Mouse (Mus musculus): Measurements from ENCODE around the gene Tmem189. TPM values are rescaled to one million over a fixed set of nuclear protein-coding genes. Genes with fewer than 3 reads are reported as not detected.

Tmem189 gene
- polyA plus RNA-seq, 1 experiment from 2014 or later: 58.8 TPM

DNA sequence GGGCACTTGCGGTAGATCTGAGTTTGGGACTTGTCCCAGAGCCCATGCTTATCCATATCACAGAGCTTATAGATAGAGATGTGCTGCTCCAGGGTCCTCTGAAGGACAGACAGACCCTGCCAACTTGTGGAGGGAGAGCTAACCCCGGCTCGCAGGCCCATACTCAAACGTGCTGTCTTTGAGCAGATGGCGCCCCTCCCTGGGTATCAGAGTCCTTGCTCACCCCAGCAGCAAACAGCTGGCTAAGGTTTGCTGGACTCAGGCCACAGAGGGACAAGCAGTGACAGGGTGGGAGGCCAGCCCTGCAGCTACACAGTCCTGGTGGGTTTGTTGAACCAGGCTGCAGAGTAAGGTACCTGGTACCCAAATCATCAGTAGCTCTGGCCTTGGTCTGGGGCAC, 86.6 kb downstream of the Tmem189 start:
- ATAC-seq (ENCODE audit: low FRiP score, low TSS enrichment): no peak
- no peak overlapping the region for H3K27ac ChIP-seq (ENCODE audit: low read length)
- H3K27me3 ChIP-seq (ENCODE audit: insufficient read depth, low read length): no peaks in the 10 kb centered on the region
- WGBS: 43% methylated on average over 5 of the region's 5 CpGs
- H3K36me3 ChIP-seq (ENCODE audit: insufficient read depth, low read length): peaks cover 7% of the 10 kb centered on the region; the same call in 1 of the 2 replicates
- no peak overlapping the region for H3K4me2 ChIP-seq (replicated peaks; ENCODE audit: low read depth, low read length)
- 0 out of 2 replicates have a peak overlapping the region, but pooled peaks have one; percentile 22 for H3K9ac ChIP-seq (replicated peaks; ENCODE audit: low read length)
- H3K4me3 ChIP-seq (ENCODE audit: low read length): no peak overlapping the region
- H3K4me1 ChIP-seq (ENCODE audit: insufficient read depth, low read length): peaks cover 17% of the 10 kb centered on the region
- H3K9me3 ChIP-seq (ENCODE audit: low read length): no peaks in the 10 kb centered on the region

DNA sequence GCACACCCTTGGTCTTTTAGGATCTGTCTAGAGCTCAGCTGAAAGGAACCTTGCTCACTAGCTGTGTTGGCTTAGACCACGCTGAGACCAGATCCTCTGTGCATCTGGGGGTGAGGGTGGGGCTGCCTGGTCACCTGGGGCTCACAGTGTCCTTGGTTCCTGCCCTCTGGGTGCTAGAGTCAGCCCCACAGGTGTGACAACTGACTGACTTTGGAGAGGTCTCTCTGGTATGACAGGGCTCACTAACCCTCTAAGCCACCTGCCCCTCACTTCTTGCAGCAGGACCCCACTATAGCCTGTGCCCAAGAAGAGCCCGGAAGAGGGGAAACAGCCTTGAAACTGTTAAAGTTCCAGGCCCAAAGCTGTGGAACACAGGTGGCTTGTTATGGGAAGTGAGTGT, 87.3 kb downstream of the Tmem189 start:
- Histone ChIP-seq H3K9me3 (ENCODE audit: low read length) (no peaks in the 10 kb centered on the region), H3K9ac (replicated peaks; ENCODE audit: low read length) (no peak overlapping the region), H3K27me3 (ENCODE audit: insufficient read depth, low read length) (no peaks in the 10 kb centered on the region), H3K4me3 (ENCODE audit: low read length) (no peak overlapping the region), H3K4me1 (ENCODE audit: insufficient read depth, low read length) (peaks cover 23% of the 10 kb centered on the region), H3K27ac (ENCODE audit: low read length) (no peak overlapping the region), H3K36me3 (ENCODE audit: insufficient read depth, low read length) (peaks cover 6% of the 10 kb centered on the region; the same call in 1 of the 2 replicates), H3K4me2 (replicated peaks; ENCODE audit: low read depth, low read length) (no peak overlapping the region)
- no peak for ATAC-seq (ENCODE audit: low FRiP score, low TSS enrichment)
- 88% methylated on average over 2 of the region's 2 CpGs for WGBS

DNA sequence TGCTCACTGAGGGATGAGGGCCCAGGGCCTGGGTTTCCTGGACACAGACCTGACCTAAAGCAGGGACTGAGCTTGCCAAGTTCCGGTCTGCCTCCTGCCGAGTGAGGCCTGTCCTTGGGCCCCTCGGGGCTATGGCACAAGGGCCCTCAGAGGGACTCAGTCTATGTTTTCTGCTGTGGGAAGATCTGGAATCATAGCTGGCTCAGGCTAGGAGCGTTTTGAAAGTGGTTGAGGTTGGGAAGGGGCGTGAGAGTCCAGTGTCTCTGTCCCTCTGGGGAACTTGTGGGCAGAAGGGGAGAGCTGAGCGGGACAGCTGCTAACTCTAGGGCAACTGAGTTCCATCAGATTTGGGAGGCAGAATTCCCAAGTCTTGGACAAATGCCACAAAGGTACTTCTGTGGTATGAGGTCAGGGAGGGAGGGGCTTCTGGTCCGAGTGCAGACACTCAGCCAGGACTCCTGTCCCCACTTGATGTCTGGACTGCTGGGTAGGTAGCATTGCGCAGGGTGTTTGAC, 89.1 kb downstream of the Tmem189 start:
- peaks cover 40% of the 10 kb centered on the region for H3K4me1 ChIP-seq (ENCODE audit: insufficient read depth, low read length)
- no peak for ATAC-seq (ENCODE audit: low FRiP score, low TSS enrichment)
- H3K9ac ChIP-seq (replicated peaks; ENCODE audit: low read length): no peak overlapping the region
- H3K27me3 ChIP-seq (ENCODE audit: insufficient read depth, low read length): no peaks in the 10 kb centered on the region
- no peak overlapping the region for H3K4me3 ChIP-seq (ENCODE audit: low read length)
- no peak overlapping the region for H3K27ac ChIP-seq (ENCODE audit: low read length)
- H3K4me2 ChIP-seq (replicated peaks; ENCODE audit: low read depth, low read length): no peak overlapping the region
- H3K9me3 ChIP-seq (ENCODE audit: low read length): no peaks in the 10 kb centered on the region
- no peaks in the 10 kb centered on the region for H3K36me3 ChIP-seq (ENCODE audit: insufficient read depth, low read length)
- WGBS: 59% methylated on average over 8 of the region's 8 CpGs

DNA sequence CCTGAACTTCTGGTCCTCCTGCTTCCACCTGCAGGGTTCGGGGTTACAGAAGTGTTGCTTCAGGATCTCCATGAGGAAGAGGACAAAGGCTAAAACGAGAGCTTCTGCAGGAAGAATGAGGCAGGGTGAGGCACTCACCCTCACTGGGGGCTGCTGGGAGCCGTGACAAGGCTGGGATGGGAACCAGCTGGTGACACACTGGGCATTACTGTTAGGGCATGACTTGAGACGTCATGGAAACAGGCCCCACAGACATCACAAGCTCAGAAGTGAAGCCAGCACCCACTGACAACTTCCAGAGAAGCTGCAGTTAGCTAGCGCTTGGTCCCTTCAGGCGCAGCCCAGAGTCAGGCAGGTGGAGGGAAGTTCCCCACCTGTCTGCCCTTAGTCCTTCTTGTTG, 89.7 kb downstream of the Tmem189 start:
- H3K4me2 ChIP-seq (replicated peaks; ENCODE audit: low read depth, low read length): no peak overlapping the region
- no peaks in the 10 kb centered on the region for H3K36me3 ChIP-seq (ENCODE audit: insufficient read depth, low read length)
- H3K9me3 ChIP-seq (ENCODE audit: low read length): no peaks in the 10 kb centered on the region
- H3K4me3 ChIP-seq (ENCODE audit: low read length): no peak overlapping the region
- H3K27ac ChIP-seq (ENCODE audit: low read length): no peak overlapping the region
- H3K9ac ChIP-seq (replicated peaks; ENCODE audit: low read length): no peak overlapping the region
- peaks cover 45% of the 10 kb centered on the region for H3K4me1 ChIP-seq (ENCODE audit: insufficient read depth, low read length)
- 70% methylated on average over 6 of the region's 6 CpGs for whole genome bisulfite sequencing
- H3K27me3 ChIP-seq (ENCODE audit: insufficient read depth, low read length): no peaks in the 10 kb centered on the region
- ATAC-seq (ENCODE audit: low FRiP score, low TSS enrichment): no peak

DNA sequence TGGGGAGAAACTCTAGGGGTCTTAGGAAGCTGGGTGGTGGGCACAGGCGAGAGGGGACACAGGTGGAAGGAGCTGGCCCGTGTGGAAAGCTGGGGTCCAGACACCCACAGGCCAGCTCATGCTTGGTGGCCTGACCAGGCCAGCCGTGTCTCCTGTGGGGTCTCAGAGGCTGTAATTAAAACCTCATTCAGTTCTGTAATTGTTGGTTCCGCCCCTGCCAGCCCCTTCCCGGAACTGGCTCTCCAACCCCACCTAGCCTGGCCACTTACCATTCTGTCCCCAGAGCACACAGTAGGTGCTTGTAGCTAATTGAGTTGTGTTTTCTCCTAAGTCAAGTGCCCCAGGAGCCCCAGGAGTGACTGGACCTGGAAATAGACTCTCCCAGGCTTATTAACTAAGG, 90.4 kb downstream of the Tmem189 start:
- peaks cover 52% of the 10 kb centered on the region for H3K4me1 ChIP-seq (ENCODE audit: insufficient read depth, low read length)
- H3K36me3 ChIP-seq (ENCODE audit: insufficient read depth, low read length): no peaks in the 10 kb centered on the region
- no peak overlapping the region for H3K4me2 ChIP-seq (replicated peaks; ENCODE audit: low read depth, low read length)
- 66% methylated on average over 5 of the region's 5 CpGs for WGBS
- ATAC-seq (ENCODE audit: low FRiP score, low TSS enrichment): no peak
- no peak overlapping the region for H3K4me3 ChIP-seq (ENCODE audit: low read length)
- H3K27me3 ChIP-seq (ENCODE audit: insufficient read depth, low read length): no peaks in the 10 kb centered on the region
- no peaks in the 10 kb centered on the region for H3K9me3 ChIP-seq (ENCODE audit: low read length)
- no peak overlapping the region for H3K27ac ChIP-seq (ENCODE audit: low read length)
- H3K9ac ChIP-seq (replicated peaks; ENCODE audit: low read length): no peak overlapping the region

- Histone ChIP-seq H3K36me3 (ENCODE audit: insufficient read depth, low read length) (no peaks in the 10 kb centered on the region), H3K4me1 (ENCODE audit: insufficient read depth, low read length) (peaks cover 63% of the 10 kb centered on the region), H3K4me3 (ENCODE audit: low read length) (peak overlapping the region; percentile 32), H3K27ac (ENCODE audit: low read length) (peak overlapping the region; percentile 95), H3K9me3 (ENCODE audit: low read length) (no peaks in the 10 kb centered on the region), H3K9ac (replicated peaks; ENCODE audit: low read length) (peak overlapping the region; percentile 61), H3K27me3 (ENCODE audit: insufficient read depth, low read length) (no peaks in the 10 kb centered on the region), H3K4me2 (replicated peaks; ENCODE audit: low read depth, low read length) (peak overlapping the region; percentile 54)
- ATAC-seq (ENCODE audit: low FRiP score, low TSS enrichment): peak; percentile 79
- WGBS: 15% methylated on average over 38 of the region's 40 CpGs
Measured at GRCm38 (mm10) chr2:167597492-167598186, 92.0 kb downstream of the Tmem189 start.

- Histone ChIP-seq H3K4me3 (ENCODE audit: low read length) (peak overlapping the region; percentile 32), H3K4me2 (replicated peaks; ENCODE audit: low read depth, low read length) (peak overlapping the region; percentile 54), H3K27me3 (ENCODE audit: insufficient read depth, low read length) (no peaks in the 10 kb centered on the region), H3K36me3 (ENCODE audit: insufficient read depth, low read length) (no peaks in the 10 kb centered on the region), H3K4me1 (ENCODE audit: insufficient read depth, low read length) (peaks cover 63% of the 10 kb centered on the region), H3K9ac (replicated peaks; ENCODE audit: low read length) (peak overlapping the region; percentile 61), H3K27ac (ENCODE audit: low read length) (peak overlapping the region; percentile 95), H3K9me3 (ENCODE audit: low read length) (no peaks in the 10 kb centered on the region)
- 18% methylated on average over 27 of the region's 27 CpGs for WGBS
- ATAC-seq (ENCODE audit: low FRiP score, low TSS enrichment): peak; percentile 21
Measured at GRCm38 (mm10) chr2:167596726-167597491, 92.7 kb downstream of the Tmem189 start.

DNA sequence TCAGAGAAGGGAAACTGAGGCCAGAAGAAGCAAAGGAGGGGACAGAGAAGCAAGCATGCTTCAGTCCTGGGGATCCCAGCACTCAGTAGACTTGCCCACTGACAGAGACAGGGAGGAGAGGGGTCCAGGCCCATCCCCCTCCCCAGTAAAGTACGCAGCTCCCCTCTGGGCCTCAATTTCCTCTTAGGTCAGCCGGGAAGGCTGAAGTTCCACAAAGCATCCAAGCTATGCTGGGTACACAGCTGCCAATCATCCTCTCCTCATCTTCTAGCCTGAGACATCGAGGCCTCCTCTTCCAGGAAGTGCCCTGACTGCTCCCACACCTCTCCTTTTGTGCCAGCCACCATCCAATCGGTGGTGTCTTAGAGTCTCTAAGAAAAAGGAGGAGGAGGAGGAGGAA, 93.4 kb downstream of the Tmem189 start:
- ATAC-seq (ENCODE audit: low FRiP score, low TSS enrichment): no peak
- Histone ChIP-seq H3K4me1 (ENCODE audit: insufficient read depth, low read length) (peaks cover 67% of the 10 kb centered on the region), H3K4me3 (ENCODE audit: low read length) (no peak overlapping the region), H3K4me2 (replicated peaks; ENCODE audit: low read depth, low read length) (no peak overlapping the region), H3K9me3 (ENCODE audit: low read length) (no peaks in the 10 kb centered on the region), H3K27me3 (ENCODE audit: insufficient read depth, low read length) (no peaks in the 10 kb centered on the region), H3K36me3 (ENCODE audit: insufficient read depth, low read length) (no peaks in the 10 kb centered on the region), H3K9ac (replicated peaks; ENCODE audit: low read length) (peak overlapping the region; percentile 52; the same call in 1 of the 2 replicates), H3K27ac (ENCODE audit: low read length) (peak overlapping the region; percentile 93)
- WGBS: 38% methylated on average over 4 of the region's 4 CpGs

DNA sequence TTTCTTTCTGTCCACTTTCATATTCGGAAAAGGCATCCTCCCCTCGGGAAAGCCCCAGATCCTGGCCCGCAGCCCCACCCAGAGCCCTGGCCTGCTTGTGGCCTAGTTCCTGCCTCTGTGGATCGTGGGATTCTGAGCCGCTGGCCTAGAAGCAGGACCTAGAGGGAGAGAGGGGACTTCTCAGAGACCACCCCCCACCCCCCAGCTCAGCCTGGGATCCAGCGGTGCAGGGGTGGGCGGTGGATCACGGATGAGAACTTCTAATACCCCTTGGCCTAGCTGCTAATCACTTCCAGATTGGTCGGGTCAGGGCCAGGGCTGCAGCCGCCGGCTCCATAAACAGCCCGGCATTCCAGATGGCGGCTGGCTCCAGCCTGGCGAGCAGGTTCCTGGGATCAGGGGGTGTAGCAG, 93.9 kb downstream of the Tmem189 start:
- peak overlapping the region; percentile 52; the same call in 1 of the 2 replicates for H3K9ac ChIP-seq (replicated peaks; ENCODE audit: low read length)
- 26% methylated on average over 14 of the region's 14 CpGs for WGBS
- H3K4me2 ChIP-seq (replicated peaks; ENCODE audit: low read depth, low read length): no peak overlapping the region
- no peaks in the 10 kb centered on the region for H3K9me3 ChIP-seq (ENCODE audit: low read length)
- no peaks in the 10 kb centered on the region for H3K36me3 ChIP-seq (ENCODE audit: insufficient read depth, low read length)
- H3K4me1 ChIP-seq (ENCODE audit: insufficient read depth, low read length): peaks cover 67% of the 10 kb centered on the region
- H3K27ac ChIP-seq (ENCODE audit: low read length): peak overlapping the region; percentile 93
- no peaks in the 10 kb centered on the region for H3K27me3 ChIP-seq (ENCODE audit: insufficient read depth, low read length)
- no peak overlapping the region for H3K4me3 ChIP-seq (ENCODE audit: low read length)
- ATAC-seq (ENCODE audit: low FRiP score, low TSS enrichment): 0 out of 2 replicates have a peak, but pooled peaks have one; percentile 3

Measured in kidney, embryonic 16.5 days (tissue).